Mouse (Mus musculus) C2C12 (cell line): ENCODE measurements at regions not wholly inside any gene's neighbourhood (a gene's known extent, or its start where the extent isn't known, plus 50 kb on each side); places are given as distances from the start of the nearest gene placed in this dataset.
A peak's percentile ranks its signal among the peaks of the same experiment; 100 is the strongest.

ENCODE experiments used
- H3K27me3 ChIP-seq: one replicate; pipeline ENCODE4 v1.6.1; 2011; ENCODE audit not compliant: control insufficient read depth, insufficient read depth, insufficient read length
- H3K36me3 ChIP-seq: one replicate; pipeline ENCODE4 v1.6.1; 2011; ENCODE audit not compliant: control insufficient read depth, insufficient read depth
- H3K4me3 ChIP-seq: one replicate; pipeline ENCODE4 v1.5.1; 2011; ENCODE audit warnings: mild to moderate bottlenecking, control low read depth; ENCODE audit not compliant: poor library complexity, insufficient read depth, severe bottlenecking
- H3K79me2 ChIP-seq: one replicate; pipeline ENCODE4 v1.6.1; 2011; ENCODE audit not compliant: control insufficient read depth, insufficient read depth
- H3K79me3 ChIP-seq: one replicate; pipeline ENCODE4 v1.6.1; 2011; ENCODE audit warnings: low read depth, control low read depth
- H3ac ChIP-seq: one replicate; pipeline ENCODE3; 2011; ENCODE audit warnings: low read depth; ENCODE audit not compliant: control insufficient read depth, insufficient read length
- CEBPB ChIP-seq: IDR thresholded peaks from one replicate; pipeline ENCODE4 v1.6.1; 2011; ENCODE audit warnings: low read depth, mild to moderate bottlenecking, control low read depth, moderate library complexity
- CTCF ChIP-seq: IDR thresholded peaks from one replicate; pipeline ENCODE4 v1.5.1; 2011; ENCODE audit not compliant: control insufficient read depth, insufficient read depth, insufficient read length
- FOSL1 ChIP-seq: IDR thresholded peaks from one replicate; pipeline ENCODE4 v1.8.0; 2011; ENCODE audit warnings: mild to moderate bottlenecking, low read length; ENCODE audit not compliant: poor library complexity, insufficient read depth, severe bottlenecking
- MAX ChIP-seq: IDR thresholded peaks from one replicate; pipeline ENCODE4 v1.6.1; 2011; ENCODE audit warnings: mild to moderate bottlenecking, control low read depth
- MYOD1 ChIP-seq: IDR thresholded peaks from one replicate; pipeline ENCODE4 v1.6.1; 2011; ENCODE audit warnings: low read depth; ENCODE audit not compliant: control insufficient read depth, insufficient read length
- MYOG ChIP-seq: IDR thresholded peaks from one replicate; pipeline ENCODE4 v1.6.1; 2011; ENCODE audit not compliant: control insufficient read depth, insufficient read length; ENCODE audit errors: extremely low read depth
- USF1 ChIP-seq: IDR thresholded peaks from one replicate; pipeline ENCODE4 v1.6.1; 2011; ENCODE audit warnings: low read depth, mild to moderate bottlenecking, control low read depth, moderate library complexity

DNA sequence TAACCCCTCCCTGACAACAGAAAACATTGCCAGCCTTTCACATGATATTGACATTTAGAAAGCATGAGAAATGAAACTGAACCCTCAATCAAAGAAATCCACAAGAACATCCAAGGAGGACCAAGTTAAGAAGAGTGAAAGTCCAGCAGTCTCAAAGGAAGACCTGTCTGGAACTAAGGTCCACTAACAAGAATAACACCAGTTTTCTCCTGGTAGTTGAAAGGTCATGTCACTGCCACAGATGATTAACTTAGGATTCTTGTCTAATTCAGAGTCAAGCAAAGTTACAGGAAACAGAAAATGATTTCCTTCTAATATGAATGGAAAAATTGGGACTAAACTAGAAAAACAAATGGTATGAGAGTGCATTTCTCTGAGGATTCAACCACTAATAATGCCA lies 790.7 kb downstream of the Cypt12 start:
- Histone ChIP-seq H3K79me2 (no peaks in the 10 kb centered on the region), H3K4me3 (no peak overlapping the region), H3K36me3 (no peaks in the 10 kb centered on the region), H3K27me3 (no peaks in the 10 kb centered on the region), H3ac (no peak overlapping the region), H3K79me3 (no peaks in the 10 kb centered on the region)
- no peak for TF ChIP-seq CTCF
- no peak for TF ChIP-seq FOSL1
- no peak for TF ChIP-seq USF1
- no peak for TF ChIP-seq MYOD1
- no peak for TF ChIP-seq MYOG
- no peak for TF ChIP-seq CEBPB
- no peak for TF ChIP-seq MAX

DNA sequence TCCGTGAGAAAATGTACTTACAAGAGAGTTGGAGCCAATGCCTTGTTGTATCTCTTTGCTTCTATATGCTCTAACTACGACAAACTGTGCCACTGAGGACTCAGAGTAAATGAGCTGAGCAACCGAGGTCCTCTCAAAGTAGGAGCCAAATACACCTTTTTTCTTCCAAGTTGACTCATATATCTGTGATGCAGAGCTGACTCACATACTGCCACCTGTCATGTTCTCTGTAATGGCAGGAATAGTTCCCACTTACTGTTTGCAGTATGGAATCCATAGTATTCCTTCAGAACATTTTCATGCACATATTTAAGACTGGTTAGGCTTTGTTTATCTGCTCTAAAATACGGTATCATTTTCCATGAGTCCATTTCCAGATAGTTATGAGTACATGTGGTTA lies 792.1 kb downstream of the Cypt12 start:
- Histone ChIP-seq H3K79me3 (no peaks in the 10 kb centered on the region), H3K27me3 (no peaks in the 10 kb centered on the region), H3K4me3 (no peak overlapping the region), H3ac (no peak overlapping the region), H3K79me2 (no peaks in the 10 kb centered on the region), H3K36me3 (no peaks in the 10 kb centered on the region)
- no peak for TF ChIP-seq MAX
- peak; percentile 74 for TF ChIP-seq MYOD1

DNA sequence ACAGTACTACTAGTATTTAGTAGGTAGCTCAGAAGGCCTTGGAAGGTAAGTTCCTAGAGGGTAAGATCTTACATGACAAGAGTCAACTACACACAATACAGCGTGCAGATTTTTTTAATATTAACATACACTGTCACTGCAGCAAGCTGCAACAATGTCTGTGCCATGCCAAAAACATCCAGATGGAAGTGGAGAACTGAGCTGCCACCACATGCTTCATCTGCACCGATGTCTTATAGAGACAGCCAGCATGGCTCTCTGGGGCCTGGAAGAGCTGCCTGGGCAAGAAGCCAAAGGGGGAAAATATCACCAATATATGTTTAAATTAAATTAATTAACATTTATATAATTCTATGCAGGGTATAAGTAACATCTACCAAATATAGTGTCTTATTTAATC lies 795.3 kb downstream of the Cypt12 start:
- H3K79me2 ChIP-seq: no peaks in the 10 kb centered on the region
- no peaks in the 10 kb centered on the region for H3K36me3 ChIP-seq

DNA sequence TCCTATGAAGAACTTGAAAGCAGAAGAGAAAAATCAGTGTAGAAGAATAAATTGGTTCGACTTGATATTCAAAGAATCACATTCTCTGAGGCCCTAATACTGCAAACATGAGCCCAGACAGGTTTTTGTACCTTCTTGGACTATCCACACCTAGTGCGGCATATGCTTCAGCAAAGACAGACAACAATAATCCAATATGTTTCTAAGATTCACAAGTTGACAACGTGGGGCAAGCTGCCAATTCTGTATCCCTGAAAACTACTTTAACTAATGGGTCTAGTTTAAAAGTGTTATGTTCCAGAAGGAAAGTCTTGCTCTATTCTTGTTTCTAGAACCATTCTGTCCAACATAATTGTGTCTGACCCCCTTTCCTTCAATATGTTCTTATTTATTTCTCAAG lies 796.0 kb downstream of the Cypt12 start:
- TF ChIP-seq CTCF (no peak), MAX (no peak), MYOD1 (no peak), MYOG (no peak), FOSL1 (no peak), CEBPB (no peak)
- H3K79me3 ChIP-seq: no peaks in the 10 kb centered on the region

More for the DNA sequence above, 795.3 kb downstream of the Cypt12 start:
- no peak overlapping the region for H3K4me3 ChIP-seq
- no peaks in the 10 kb centered on the region for H3K27me3 ChIP-seq
- H3K79me3 ChIP-seq: no peaks in the 10 kb centered on the region
- TF ChIP-seq MYOG (no peak), CEBPB (no peak), FOSL1 (no peak), MAX (no peak), CTCF (no peak), USF1 (no peak), MYOD1 (no peak)
- no peak overlapping the region for H3ac ChIP-seq

DNA sequence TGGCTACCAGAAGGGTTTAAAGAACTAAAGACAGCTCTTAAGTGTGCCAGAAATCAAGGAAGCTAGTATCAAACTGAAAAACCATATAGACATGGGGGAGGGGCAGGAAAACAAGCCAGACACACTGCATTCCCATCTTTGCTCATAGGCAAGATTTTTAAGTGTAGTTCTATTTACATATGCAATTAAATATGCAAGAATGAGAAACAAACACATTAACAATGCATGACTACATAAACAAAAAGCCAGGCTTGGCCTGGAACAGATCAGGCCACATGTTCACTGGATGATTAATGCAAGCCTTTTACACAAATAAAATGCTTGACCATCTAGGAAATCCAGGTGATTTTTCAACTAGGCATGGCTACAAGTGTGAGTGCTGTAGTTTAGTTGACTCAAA lies 798.0 kb downstream of the Cypt12 start:
- no peaks in the 10 kb centered on the region for H3K27me3 ChIP-seq
- H3K4me3 ChIP-seq: no peak overlapping the region
- TF ChIP-seq USF1 (no peak), MAX (no peak), CEBPB (no peak), FOSL1 (no peak), MYOD1 (no peak), MYOG (no peak), CTCF (no peak)
- H3ac ChIP-seq: no peak overlapping the region
- H3K36me3 ChIP-seq: no peaks in the 10 kb centered on the region
- no peaks in the 10 kb centered on the region for H3K79me3 ChIP-seq
- no peaks in the 10 kb centered on the region for H3K79me2 ChIP-seq

More for the DNA sequence above, 796.0 kb downstream of the Cypt12 start:
- Histone ChIP-seq H3K27me3 (no peaks in the 10 kb centered on the region), H3K79me2 (no peaks in the 10 kb centered on the region), H3K4me3 (no peak overlapping the region), H3ac (no peak overlapping the region), H3K36me3 (no peaks in the 10 kb centered on the region)

DNA sequence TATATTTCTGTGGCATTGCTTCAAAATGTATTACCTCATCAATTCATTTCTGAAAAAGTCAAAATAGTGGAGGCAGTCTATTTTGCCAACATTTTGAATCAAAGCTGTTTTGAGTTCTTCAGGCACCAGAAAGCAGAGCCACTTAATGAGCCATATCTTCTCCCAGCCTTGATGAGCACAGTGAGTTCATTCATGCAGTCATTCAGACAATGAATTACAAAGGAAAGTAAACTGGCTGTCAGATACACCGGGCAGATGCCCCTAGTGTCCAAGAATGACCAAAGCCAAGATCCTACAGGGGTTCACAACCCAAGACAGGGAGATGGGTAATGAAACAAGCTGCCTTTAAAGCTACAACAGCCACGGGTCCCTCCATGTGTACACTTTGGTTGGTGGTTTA lies 798.7 kb downstream of the Cypt12 start:
- Histone ChIP-seq H3K79me2 (no peaks in the 10 kb centered on the region), H3ac (no peak overlapping the region), H3K27me3 (no peaks in the 10 kb centered on the region), H3K36me3 (no peaks in the 10 kb centered on the region), H3K79me3 (no peaks in the 10 kb centered on the region), H3K4me3 (no peak overlapping the region)
- TF ChIP-seq MAX: no peak
- no peak for TF ChIP-seq USF1
- TF ChIP-seq MYOD1: no peak
- no peak for TF ChIP-seq MYOG
- no peak for TF ChIP-seq CEBPB
- TF ChIP-seq CTCF: no peak
- TF ChIP-seq FOSL1: no peak
